Mouse (Mus musculus) left cerebral cortex, postnatal 10 days (tissue): ENCODE data around the gene Btn1a1. TPM values are rescaled to one million over a fixed set of nuclear protein-coding genes. Genes with fewer than 3 reads are reported as not detected.

Experiments
- DNase-seq, 2 experiments: peaks; one replicate each; pipeline ENCODE4 v3.0.0; 2021 to 2022; ENCODE audit warnings: low spot score in 2 of 2, mixed read lengths in 1 of 2; ENCODE audit errors: extremely low spot score in 1 of 2
- intact Hi-C: fragments of 180-260 bp; cut with DNase I; formaldehyde crosslinking; loops from one replicate; pipeline ENCODE4 v1.15.1; 2025
- total RNA-seq, 2 experiments: library from RNA; stranded (reverse); gene quantifications; 2 replicates each; pipeline ENCODE4 v1.2.3; 2021

The Btn1a1 gene
- total RNA-seq, 2 experiments from 2014 or later: not detected

- intact Hi-C loops: no loop called here
- DNase-seq: no peak
Observed at GRCm38 (mm10) chr13:23490863-23491262, 25.2 kb upstream of the Btn1a1 start.

GRCm38 (mm10) chr13:23488400-23489322, 23.0 kb upstream of the Btn1a1 start, which contains the start of gene Btn2a2:
Btn2a2 (minus strand) TSS chr13:23488857.
- intact Hi-C loops: no loop called here
- peak; percentile 73 to 86 for DNase-seq

- DNase-seq: no peak
- intact Hi-C loops: no loop called here
Observed at GRCm38 (mm10) chr13:23485271-23485670, 19.6 kb upstream of the Btn1a1 start.

GRCm38 (mm10) chr13:23483153-23483552, 17.5 kb upstream of the Btn1a1 start:
- intact Hi-C loops: no loop called here
- DNase-seq: no peak

GRCm38 (mm10) chr13:23475658-23476057, 10.0 kb upstream of the Btn1a1 start:
- peak in 1 of 2 experiments; percentile 27 for DNase-seq
- intact Hi-C loops: no loop called here

- DNase-seq: peak; percentile 35 to 64
- intact Hi-C loops: loop anchor here (5.0 kb wide), 1 partner anchor 35 kb away; no protein-coding TSS in a partner anchor
Observed at GRCm38 (mm10) chr13:23466911-23467310, 1.2 kb upstream of the Btn1a1 start.

GRCm38 (mm10) chr13:23466306-23466705, 605 bp upstream of the Btn1a1 start:
- intact Hi-C loops: loop anchor here (5.0 kb wide), 1 partner anchor 36 kb away; no protein-coding TSS in a partner anchor
- no peak for DNase-seq

GRCm38 (mm10) chr13:23464841-23465366, 797 bp downstream of the Btn1a1 start:
- DNase-seq: no peak
- intact Hi-C loops: loop anchor here (5.0 kb wide), 1 partner anchor 37 kb away; no protein-coding TSS in a partner anchor

- peak in 1 of 2 experiments; percentile 36 for DNase-seq
- intact Hi-C loops: no loop called here
Observed at GRCm38 (mm10) chr13:23464224-23464637, 1.5 kb downstream of the Btn1a1 start.

GRCm38 (mm10) chr13:23463381-23464223, 2.1 kb downstream of the Btn1a1 start:
- intact Hi-C loops: no loop called here
- DNase-seq: peak; percentile 66 to 85

GRCm38 (mm10) chr13:23462669-23463068, 3.0 kb downstream of the Btn1a1 start:
- no peak for DNase-seq
- intact Hi-C loops: no loop called here

- intact Hi-C loops: no loop called here
- no peak for DNase-seq
Observed at GRCm38 (mm10) chr13:23462063-23462462, 3.6 kb downstream of the Btn1a1 start.

GRCm38 (mm10) chr13:23459264-23459846, 6.3 kb downstream of the Btn1a1 start:
- intact Hi-C loops: no loop called here
- DNase-seq: no peak

GRCm38 (mm10) chr13:23453926-23454325, 11.8 kb downstream of the Btn1a1 start:
- intact Hi-C loops: no loop called here
- DNase-seq: no peak

- intact Hi-C loops: no loop called here
- DNase-seq: peak in 1 of 2 experiments; percentile 74
Observed at GRCm38 (mm10) chr13:23453362-23453862, 12.3 kb downstream of the Btn1a1 start.

GRCm38 (mm10) chr13:23450398-23450797, 15.3 kb downstream of the Btn1a1 start:
- peak; percentile 79 to 85 for DNase-seq
- intact Hi-C loops: no loop called here

GRCm38 (mm10) chr13:23449235-23450095, 16.2 kb downstream of the Btn1a1 start:
- peak in 1 of 2 experiments; percentile 73 for DNase-seq
- intact Hi-C loops: no loop called here

- no peak for DNase-seq
- intact Hi-C loops: no loop called here
Observed at GRCm38 (mm10) chr13:23448758-23449157, 16.9 kb downstream of the Btn1a1 start.
